Comparison of ENCODE assay signal across 25 mouse cellular contexts in the genomic region with DNA sequence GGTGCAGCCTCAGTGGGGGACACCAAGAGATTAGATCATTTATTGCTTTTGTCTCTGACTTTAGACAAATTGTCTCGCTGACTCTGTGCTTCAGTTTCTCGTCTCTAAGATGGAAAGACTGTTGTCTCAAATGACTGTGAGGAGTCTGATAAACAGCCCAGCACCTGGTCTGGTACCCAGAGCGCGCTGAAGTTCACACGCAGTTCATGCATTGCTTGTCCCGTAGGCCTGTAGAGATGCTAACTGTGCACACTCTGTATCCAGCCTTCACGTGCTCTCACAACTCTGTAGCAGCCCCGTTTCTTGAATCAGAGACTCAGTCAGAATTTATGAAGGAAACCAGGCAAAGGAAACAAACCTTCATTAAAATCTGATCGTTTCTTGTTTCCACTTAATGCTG.
A peak's percentile ranks its signal among the peaks of the same experiment; 100 is the strongest.
DNase-seq lines count a peak whose midpoint lies in the region; ATAC-seq and TF ChIP-seq lines count a peak whose summit lies in the region.
"Had no signal": no experiment of that assay in that cellular context is flagged by ENCODE, and none has a peak within 500 bp of the region (broad histone marks: within the 10 kb centered on the region; RNA-seq: fewer than 3 reads in every experiment).

No protein-coding gene starts in this region.

- no peak for TF ChIP-seq CTCF in midbrain, postnatal 0 days (IDR thresholded peaks at IDR 0.05)

- no peaks in the 10 kb centered on the region for H3K36me3 ChIP-seq in forebrain, embryonic 10.5 days (replicated peaks)
- no peaks in the 10 kb centered on the region for H3K36me3 ChIP-seq in forebrain, embryonic 14.5 days (ENCODE audit: control insufficient read depth, insufficient read depth, low read length)
- H3K36me3 ChIP-seq in midbrain, embryonic 11.5 days (ENCODE audit: control insufficient read depth, insufficient read depth, low read length), result no peaks in the 10 kb centered on the region
- no peaks in the 10 kb centered on the region for H3K36me3 ChIP-seq in midbrain, postnatal 0 days (ENCODE audit: insufficient read depth, low read length)
- no peaks in the 10 kb centered on the region for H3K36me3 ChIP-seq in embryonic facial prominence, embryonic 10.5 days (replicated peaks)
- no peaks in the 10 kb centered on the region for H3K36me3 ChIP-seq in neural tube, embryonic 13.5 days
- H3K36me3 ChIP-seq: embryonic facial prominence, embryonic 12.5 days; embryonic facial prominence, embryonic 15.5 days; forebrain, embryonic 12.5 days; heart, embryonic 10.5 days; heart, embryonic 13.5 days had no signal

- no peak for ATAC-seq in forebrain, embryonic 14.5 days
- no peak for ATAC-seq in midbrain, embryonic 11.5 days (ENCODE audit: low FRiP score)
- ATAC-seq in midbrain, postnatal 0 days (ENCODE audit: low FRiP score), result no peak
- no peak for ATAC-seq in neural tube, embryonic 13.5 days (ENCODE audit: low read depth)
- ATAC-seq: activated CD4-positive, CD25-positive, alpha-beta regulatory T cell, adult 4 months; forebrain, embryonic 16.5 days had no signal

- no peak for DNase-seq in forebrain, embryonic 10.5 days (ENCODE audit: extremely low spot score, low spot score)
- DNase-seq in forebrain, embryonic 14.5 days (ENCODE audit: low spot score), result no peak
- peak; percentile 26 for DNase-seq in midbrain, embryonic 11.5 days (ENCODE audit: low spot score, missing footprints)
- no peak for DNase-seq in midbrain, postnatal 0 days (ENCODE audit: low spot score)
- DNase-seq in embryonic facial prominence, embryonic 10.5 days (ENCODE audit: low spot score), result no peak
- DNase-seq in adrenal gland, adult 2 months, result no peak
- DNase-seq: adrenal gland, postnatal 10 days; adrenal gland, postnatal 36 days; cerebellum, adult 18-20 months; cerebellum, adult 9-10 months; cerebellum, postnatal 14 days; gastrocnemius, postnatal 10 days; gastrocnemius, postnatal 36 days; heart, adult 2 months; heart, postnatal 14 days; heart, postnatal 4 days had no signal

- no peak overlapping the region for H3K4me3 ChIP-seq in forebrain, embryonic 10.5 days
- H3K4me3 ChIP-seq in forebrain, embryonic 14.5 days (ENCODE audit: low read depth, low read length), result no peak overlapping the region
- no peak overlapping the region for H3K4me3 ChIP-seq in midbrain, embryonic 11.5 days (ENCODE audit: low read depth, low read length)
- no peak overlapping the region for H3K4me3 ChIP-seq in midbrain, postnatal 0 days (ENCODE audit: low read depth, low read length)
- no peak overlapping the region for H3K4me3 ChIP-seq in embryonic facial prominence, embryonic 10.5 days
- H3K4me3 ChIP-seq in neural tube, embryonic 13.5 days, result no peak overlapping the region
- H3K4me3 ChIP-seq: embryonic facial prominence, embryonic 12.5 days; embryonic facial prominence, embryonic 15.5 days; forebrain, embryonic 12.5 days; heart, adult 2 months; heart, embryonic 10.5 days; heart, embryonic 13.5 days had no signal

- H3K4me1 ChIP-seq in forebrain, embryonic 10.5 days, result peaks cover 18% of the 10 kb centered on the region
- H3K4me1 ChIP-seq in forebrain, embryonic 14.5 days (ENCODE audit: control insufficient read depth, insufficient read depth, low read length), result peaks cover 4% of the 10 kb centered on the region
- H3K4me1 ChIP-seq in midbrain, embryonic 11.5 days (ENCODE audit: control insufficient read depth, insufficient read depth, low read length), result no peaks in the 10 kb centered on the region; the same call in 1 of the 2 replicates
- H3K4me1 ChIP-seq in midbrain, postnatal 0 days (ENCODE audit: insufficient read depth, low read length), result no peaks in the 10 kb centered on the region; the same call in 1 of the 2 replicates
- H3K4me1 ChIP-seq in embryonic facial prominence, embryonic 10.5 days, result peaks cover 23% of the 10 kb centered on the region
- H3K4me1 ChIP-seq in neural tube, embryonic 13.5 days (replicated peaks), result peaks cover 42% of the 10 kb centered on the region
- H3K4me1 ChIP-seq: embryonic facial prominence, embryonic 15.5 days; heart, embryonic 10.5 days; heart, embryonic 13.5 days had no signal

- no peaks in the 10 kb centered on the region for H3K9me3 ChIP-seq in forebrain, embryonic 10.5 days
- no peaks in the 10 kb centered on the region for H3K9me3 ChIP-seq in forebrain, embryonic 14.5 days (replicated peaks; ENCODE audit: control insufficient read depth, low read length)
- H3K9me3 ChIP-seq in midbrain, embryonic 11.5 days (ENCODE audit: control insufficient read depth, low read length), result no peaks in the 10 kb centered on the region
- no peaks in the 10 kb centered on the region for H3K9me3 ChIP-seq in midbrain, postnatal 0 days (ENCODE audit: low read length)
- no peaks in the 10 kb centered on the region for H3K9me3 ChIP-seq in embryonic facial prominence, embryonic 10.5 days
- no peaks in the 10 kb centered on the region for H3K9me3 ChIP-seq in neural tube, embryonic 13.5 days
- H3K9me3 ChIP-seq: embryonic facial prominence, embryonic 12.5 days; embryonic facial prominence, embryonic 15.5 days; forebrain, embryonic 12.5 days; heart, embryonic 10.5 days; heart, embryonic 13.5 days had no signal

- no peaks in the 10 kb centered on the region for H3K27me3 ChIP-seq in forebrain, embryonic 10.5 days (ENCODE audit: poor library complexity, severe bottlenecking)
- no peaks in the 10 kb centered on the region for H3K27me3 ChIP-seq in forebrain, embryonic 14.5 days (replicated peaks; ENCODE audit: control insufficient read depth, insufficient read depth, low read length)
- H3K27me3 ChIP-seq in midbrain, embryonic 11.5 days (ENCODE audit: control insufficient read depth, insufficient read depth, low read length), result no peaks in the 10 kb centered on the region
- H3K27me3 ChIP-seq in midbrain, postnatal 0 days (ENCODE audit: insufficient read depth, low read length), result no peaks in the 10 kb centered on the region
- H3K27me3 ChIP-seq in embryonic facial prominence, embryonic 10.5 days (replicated peaks; ENCODE audit: low read depth, poor library complexity, severe bottlenecking), result no peaks in the 10 kb centered on the region; the same call in 1 of the 2 replicates
- no peaks in the 10 kb centered on the region for H3K27me3 ChIP-seq in neural tube, embryonic 13.5 days
- H3K27me3 ChIP-seq: embryonic facial prominence, embryonic 12.5 days; embryonic facial prominence, embryonic 15.5 days; forebrain, embryonic 12.5 days had no signal

- no peak overlapping the region for H3K9ac ChIP-seq in forebrain, embryonic 14.5 days (ENCODE audit: low read length)
- no peak overlapping the region for H3K9ac ChIP-seq in midbrain, embryonic 11.5 days (ENCODE audit: low read length)
- no peak overlapping the region for H3K9ac ChIP-seq in midbrain, postnatal 0 days (replicated peaks; ENCODE audit: low read length, poor library complexity, severe bottlenecking)
- no peak overlapping the region for H3K9ac ChIP-seq in neural tube, embryonic 13.5 days
- H3K9ac ChIP-seq: embryonic facial prominence, embryonic 12.5 days; embryonic facial prominence, embryonic 15.5 days; forebrain, embryonic 12.5 days; heart, embryonic 13.5 days; hindbrain, embryonic 14.5 days had no signal

- H3K27ac ChIP-seq in forebrain, embryonic 10.5 days, result 0 out of 2 replicates have a peak overlapping the region, but pooled peaks have one; percentile 35
- H3K27ac ChIP-seq in forebrain, embryonic 14.5 days (ENCODE audit: low read depth, low read length), result no peak overlapping the region
- H3K27ac ChIP-seq in midbrain, embryonic 11.5 days (ENCODE audit: low read depth, low read length), result no peak overlapping the region
- no peak overlapping the region for H3K27ac ChIP-seq in midbrain, postnatal 0 days (ENCODE audit: low read depth, low read length)
- peak overlapping the region; percentile 19; the same call in 1 of the 2 replicates for H3K27ac ChIP-seq in embryonic facial prominence, embryonic 10.5 days (replicated peaks)
- peak overlapping the region; percentile 9; the same call in 1 of the 2 replicates for H3K27ac ChIP-seq in neural tube, embryonic 13.5 days (replicated peaks)
- H3K27ac ChIP-seq: embryonic facial prominence, embryonic 12.5 days; embryonic facial prominence, embryonic 15.5 days; forebrain, embryonic 12.5 days; heart, adult 2 months; heart, embryonic 10.5 days; heart, embryonic 13.5 days; hindbrain, embryonic 14.5 days had no signal

- no peak overlapping the region for H3K4me2 ChIP-seq in forebrain, embryonic 14.5 days (ENCODE audit: low read length)
- H3K4me2 ChIP-seq in midbrain, embryonic 11.5 days, result no peak overlapping the region
- no peak overlapping the region for H3K4me2 ChIP-seq in midbrain, postnatal 0 days (ENCODE audit: low read depth, low read length, poor library complexity, severe bottlenecking)
- H3K4me2 ChIP-seq in neural tube, embryonic 13.5 days, result no peak overlapping the region
- H3K4me2 ChIP-seq: embryonic facial prominence, embryonic 12.5 days; embryonic facial prominence, embryonic 15.5 days; forebrain, embryonic 12.5 days; heart, embryonic 13.5 days; hindbrain, embryonic 14.5 days had no signal

- whole genome bisulfite sequencing in forebrain, embryonic 10.5 days, result 80% methylated on average over 9 of the region's 9 CpGs
- WGBS in forebrain, embryonic 14.5 days, result 69% methylated on average over 9 of the region's 9 CpGs
- 77% methylated on average over 9 of the region's 9 CpGs for WGBS in midbrain, embryonic 11.5 days
- 71% methylated on average over 9 of the region's 9 CpGs for WGBS in midbrain, postnatal 0 days
- 80% methylated on average over 9 of the region's 9 CpGs for WGBS in embryonic facial prominence, embryonic 10.5 days
- 23% methylated on average over 9 of the region's 9 CpGs for WGBS in neural tube, embryonic 13.5 days

Comparison
In these comparisons a context has a peak if more than half of its experiments do, and no peak if none do; other contexts are left out.
1. H3K27ac ChIP-seq: peak in forebrain, embryonic 10.5 days (single experiment), embryonic facial prominence, embryonic 10.5 days (single experiment) and neural tube, embryonic 13.5 days (single experiment); none in forebrain, embryonic 14.5 days (single experiment), midbrain, embryonic 11.5 days (single experiment) and midbrain, postnatal 0 days (single experiment).